Mouse (Mus musculus) myocyte (in vitro differentiated cells): ENCODE measurements around the gene Hyal3. TPM values are rescaled to one million over a fixed set of nuclear protein-coding genes. Genes with fewer than 3 reads are reported as not detected.

ENCODE experiments used
- H3K27me3 ChIP-seq: one replicate; pipeline ENCODE4 v1.6.1; 2011; ENCODE audit not compliant: control insufficient read depth, insufficient read depth, insufficient read length
- H3K36me3 ChIP-seq: one replicate; pipeline ENCODE4 v1.6.1; 2011; ENCODE audit not compliant: control insufficient read depth, insufficient read depth
- H3K4me2 ChIP-seq: one replicate; pipeline ENCODE4 v1.6.1; 2011; ENCODE audit warnings: low read depth, control low read depth
- H3K4me3 ChIP-seq: one replicate; pipeline ENCODE4 v1.5.1; 2011; ENCODE audit warnings: mild to moderate bottlenecking, control low read depth, moderate library complexity
- H3K79me2 ChIP-seq: one replicate; pipeline ENCODE4 v1.6.1; 2011; ENCODE audit not compliant: control insufficient read depth, insufficient read depth
- H3ac ChIP-seq: one replicate; pipeline ENCODE4 v1.6.1; 2011; ENCODE audit not compliant: control insufficient read depth, insufficient read length
- CEBPB ChIP-seq: IDR thresholded peaks from 2 replicates; pipeline ENCODE4 v1.6.1; 2011; ENCODE audit warnings: mild to moderate bottlenecking, moderate library complexity; ENCODE audit not compliant: poor library complexity, insufficient read depth, severe bottlenecking
- E2F4 ChIP-seq: IDR thresholded peaks from one replicate; pipeline ENCODE4 v1.6.1; 2011; ENCODE audit warnings: mild to moderate bottlenecking, control low read depth, moderate library complexity; ENCODE audit not compliant: insufficient read depth
- MAX ChIP-seq: IDR thresholded peaks from one replicate; pipeline ENCODE4 v1.6.1; 2011; ENCODE audit warnings: low read depth, mild to moderate bottlenecking, control low read depth
- MYOD1 ChIP-seq, 3 experiments: IDR thresholded peaks; one replicate each; pipeline ENCODE4 v1.6.1; 2011; ENCODE audit warnings: control low read depth in 2 of 3, low read depth in 2 of 3, mild to moderate bottlenecking in 2 of 3, moderate library complexity in 1 of 3; ENCODE audit not compliant: insufficient read length in 2 of 3, control insufficient read depth in 1 of 3
- MYOG ChIP-seq, 3 experiments: IDR thresholded peaks; one replicate each; pipeline ENCODE4 v1.6.1; 2011; ENCODE audit warnings: control low read depth in 2 of 3, low read depth in 2 of 3, mild to moderate bottlenecking in 2 of 3; ENCODE audit not compliant: insufficient read length in 2 of 3, control insufficient read depth in 1 of 3, insufficient read depth in 1 of 3
- POLR2A ChIP-seq: IDR thresholded peaks from one replicate; pipeline ENCODE4 v1.6.1; 2011; ENCODE audit warnings: low read depth, mild to moderate bottlenecking, control low read depth, moderate library complexity; ENCODE audit not compliant: insufficient read length
- POLR2AphosphoS2 ChIP-seq: IDR thresholded peaks from one replicate; pipeline ENCODE4 v1.6.1; 2011; ENCODE audit warnings: low read depth, control low read depth; ENCODE audit not compliant: insufficient read length
- REST ChIP-seq: IDR thresholded peaks from one replicate; pipeline ENCODE4 v1.6.1; 2011; ENCODE audit warnings: mild to moderate bottlenecking, control low read depth, moderate library complexity; ENCODE audit not compliant: insufficient read depth, insufficient read length
- SRF ChIP-seq: IDR thresholded peaks from one replicate; pipeline ENCODE4 v1.6.1; 2011; ENCODE audit warnings: low read depth; ENCODE audit not compliant: control insufficient read depth, insufficient read length
- TCF12 ChIP-seq: IDR thresholded peaks from one replicate; pipeline ENCODE4 v1.6.1; 2011; ENCODE audit warnings: mild to moderate bottlenecking, control low read depth; ENCODE audit not compliant: poor library complexity, insufficient read depth, severe bottlenecking
- TCF3 ChIP-seq: IDR thresholded peaks from one replicate; pipeline ENCODE4 v1.6.1; 2011; ENCODE audit warnings: low read depth, control low read depth; ENCODE audit not compliant: insufficient read length
- USF1 ChIP-seq: IDR thresholded peaks from one replicate; pipeline ENCODE4 v1.6.1; 2011; ENCODE audit warnings: low read depth, mild to moderate bottlenecking, control low read depth, moderate library complexity
- polyA plus RNA-seq: library from polyadenylated mRNA; unstranded; fragments of >200 nt; fragmentation: generic; extraction: Trizol; gene quantifications from one replicate; pipeline ENCODE4 v1.2.1, GENCODE M21; 2012; ENCODE audit warnings: missing spikeins

Gene Hyal3
- polyA plus RNA-seq, 1 experiment: 0.43 TPM

DNA sequence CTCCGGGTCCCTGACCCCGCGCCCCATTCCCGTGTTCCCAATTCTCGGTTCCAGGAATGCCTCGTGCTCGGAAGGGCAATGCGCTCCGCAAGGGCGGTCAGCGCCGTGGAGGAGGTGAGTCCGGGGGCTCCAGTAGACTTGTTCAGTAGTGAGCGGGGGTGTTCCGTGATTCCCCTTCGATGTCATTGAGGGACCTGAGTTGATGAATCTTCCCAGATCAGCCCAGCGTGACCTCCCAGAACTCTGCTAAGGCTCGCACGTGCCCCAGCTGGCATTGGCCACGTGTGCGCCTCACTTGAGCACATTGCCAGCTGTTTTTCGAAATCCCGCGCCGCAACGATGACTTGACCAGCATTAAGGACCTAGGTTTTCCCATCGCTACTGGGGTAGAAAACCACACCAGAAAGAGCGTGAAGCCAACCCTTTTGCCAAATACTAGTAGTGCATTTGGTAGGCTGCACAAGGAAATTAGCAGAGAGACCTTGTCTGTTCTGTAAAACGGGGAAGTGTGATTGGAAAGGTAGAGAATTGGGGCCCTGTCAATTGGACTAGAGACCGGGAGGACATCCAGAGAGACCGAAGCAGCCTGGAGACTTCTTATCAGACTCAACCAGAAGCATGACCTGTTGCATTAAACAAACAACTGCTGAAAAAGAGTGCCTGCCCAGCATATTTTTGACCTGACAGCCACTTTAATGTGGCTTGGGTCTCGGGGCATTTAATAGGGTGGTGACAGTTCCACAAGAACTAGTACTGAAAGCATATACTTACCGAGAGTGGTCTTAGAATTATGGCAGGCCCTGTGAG lies 7.4 kb downstream of the Hyal3 start:
- peak overlapping the region; percentile 53 for H3K4me3 ChIP-seq
- peak overlapping the region; percentile 88 for H3K4me2 ChIP-seq
- TF ChIP-seq TCF3 (no peak), TCF12 (no peak), SRF (no peak), CEBPB (no peak), MYOG (IDR thresholded peaks at IDR 0.05; ENCODE audit: control insufficient read depth in 1 of 3, insufficient read depth in 1 of 3, insufficient read length in 2 of 3, low read depth in 2 of 3) (peak in 2 of 3 experiments; percentile 15 to 69), MAX (peak; percentile 91), E2F4 (peak; percentile 91), REST (no peak), POLR2A (no peak), USF1 (peak; percentile 35), MYOD1 (IDR thresholded peaks at IDR 0.05; ENCODE audit: control insufficient read depth in 1 of 3, insufficient read length in 2 of 3, low read depth in 2 of 3) (peak in 1 of 3 experiments; percentile 36), POLR2AphosphoS2 (no peak)
- no peaks in the 10 kb centered on the region for H3K36me3 ChIP-seq
- H3K27me3 ChIP-seq: no peaks in the 10 kb centered on the region
- peak overlapping the region; percentile 48 for H3ac ChIP-seq
- H3K79me2 ChIP-seq: peaks cover 14% of the 10 kb centered on the region

DNA sequence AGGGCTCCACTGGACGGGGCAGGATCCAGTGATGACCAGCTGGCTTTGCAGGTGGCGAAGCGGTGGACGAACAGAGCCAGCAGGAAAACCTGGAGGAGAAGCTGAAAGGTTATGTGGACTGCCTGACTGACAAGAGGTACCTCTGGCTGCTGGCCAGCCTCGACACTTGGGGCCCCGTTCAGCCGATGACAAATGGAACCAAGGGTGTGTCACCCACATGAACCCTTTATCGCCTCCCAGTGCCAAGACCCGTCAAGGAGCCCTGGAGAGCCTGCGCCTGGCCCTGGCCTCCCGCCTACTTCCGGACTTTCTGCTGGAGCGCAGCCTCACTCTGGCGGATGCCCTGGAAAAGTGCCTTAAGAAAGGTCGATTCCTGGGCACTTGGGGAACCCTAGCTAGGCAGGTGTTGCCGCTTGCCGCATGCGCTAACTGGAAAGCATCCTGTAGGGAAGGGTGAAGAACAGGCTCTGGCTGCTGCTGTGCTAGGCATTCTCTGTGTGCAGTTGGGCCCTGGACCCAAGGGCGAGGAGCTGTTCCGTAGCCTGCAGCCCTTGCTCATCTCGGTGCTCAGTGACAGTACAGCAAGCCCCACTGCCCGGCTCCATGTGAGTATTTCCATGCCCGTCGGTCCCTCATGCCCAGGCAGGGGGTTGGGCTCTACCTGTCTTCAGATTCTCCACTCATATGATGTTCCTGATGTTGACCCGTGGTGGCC lies 9.6 kb downstream of the Hyal3 start:
- H3K4me2 ChIP-seq: no peak overlapping the region
- H3K36me3 ChIP-seq: peaks cover 4% of the 10 kb centered on the region
- no peak for TF ChIP-seq TCF3
- TF ChIP-seq CEBPB: no peak
- no peak for TF ChIP-seq USF1
- TF ChIP-seq SRF: no peak
- TF ChIP-seq MAX: no peak
- no peak for TF ChIP-seq REST
- TF ChIP-seq MYOD1 (IDR thresholded peaks at IDR 0.05; ENCODE audit: control insufficient read depth in 1 of 3, insufficient read length in 2 of 3, low read depth in 2 of 3): no peak
- TF ChIP-seq POLR2AphosphoS2: no peak
- H3K27me3 ChIP-seq: no peaks in the 10 kb centered on the region
- no peak overlapping the region for H3K4me3 ChIP-seq
- no peak overlapping the region for H3ac ChIP-seq
- peaks cover 14% of the 10 kb centered on the region for H3K79me2 ChIP-seq

DNA sequence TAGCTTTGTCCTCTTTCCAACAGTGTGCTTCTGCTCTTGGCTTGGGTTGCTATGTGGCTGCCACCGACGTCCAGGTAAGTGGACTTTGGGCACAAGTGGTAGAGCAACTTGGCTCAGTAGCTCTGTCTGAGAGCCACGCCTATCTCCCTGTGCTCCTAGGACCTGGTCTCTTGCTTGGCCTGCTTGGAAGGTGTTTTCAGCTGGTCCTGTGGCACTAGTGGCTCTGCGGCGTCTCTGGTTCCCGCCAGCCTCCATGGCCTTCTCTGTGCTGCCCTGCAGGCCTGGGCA lies 10.1 kb downstream of the Hyal3 start:
- no peak overlapping the region for H3K4me3 ChIP-seq
- H3ac ChIP-seq: no peak overlapping the region
- TF ChIP-seq MYOG (IDR thresholded peaks at IDR 0.05; ENCODE audit: control insufficient read depth in 1 of 3, insufficient read depth in 1 of 3, insufficient read length in 2 of 3, low read depth in 2 of 3) (no peak), MAX (no peak), USF1 (no peak), POLR2A (no peak), CEBPB (no peak), SRF (no peak), TCF12 (no peak), E2F4 (no peak), TCF3 (no peak), POLR2AphosphoS2 (no peak), MYOD1 (IDR thresholded peaks at IDR 0.05; ENCODE audit: control insufficient read depth in 1 of 3, insufficient read length in 2 of 3, low read depth in 2 of 3) (no peak), REST (no peak)
- H3K36me3 ChIP-seq: peaks cover 4% of the 10 kb centered on the region
- no peaks in the 10 kb centered on the region for H3K27me3 ChIP-seq
- peaks cover 14% of the 10 kb centered on the region for H3K79me2 ChIP-seq
- no peak overlapping the region for H3K4me2 ChIP-seq

DNA sequence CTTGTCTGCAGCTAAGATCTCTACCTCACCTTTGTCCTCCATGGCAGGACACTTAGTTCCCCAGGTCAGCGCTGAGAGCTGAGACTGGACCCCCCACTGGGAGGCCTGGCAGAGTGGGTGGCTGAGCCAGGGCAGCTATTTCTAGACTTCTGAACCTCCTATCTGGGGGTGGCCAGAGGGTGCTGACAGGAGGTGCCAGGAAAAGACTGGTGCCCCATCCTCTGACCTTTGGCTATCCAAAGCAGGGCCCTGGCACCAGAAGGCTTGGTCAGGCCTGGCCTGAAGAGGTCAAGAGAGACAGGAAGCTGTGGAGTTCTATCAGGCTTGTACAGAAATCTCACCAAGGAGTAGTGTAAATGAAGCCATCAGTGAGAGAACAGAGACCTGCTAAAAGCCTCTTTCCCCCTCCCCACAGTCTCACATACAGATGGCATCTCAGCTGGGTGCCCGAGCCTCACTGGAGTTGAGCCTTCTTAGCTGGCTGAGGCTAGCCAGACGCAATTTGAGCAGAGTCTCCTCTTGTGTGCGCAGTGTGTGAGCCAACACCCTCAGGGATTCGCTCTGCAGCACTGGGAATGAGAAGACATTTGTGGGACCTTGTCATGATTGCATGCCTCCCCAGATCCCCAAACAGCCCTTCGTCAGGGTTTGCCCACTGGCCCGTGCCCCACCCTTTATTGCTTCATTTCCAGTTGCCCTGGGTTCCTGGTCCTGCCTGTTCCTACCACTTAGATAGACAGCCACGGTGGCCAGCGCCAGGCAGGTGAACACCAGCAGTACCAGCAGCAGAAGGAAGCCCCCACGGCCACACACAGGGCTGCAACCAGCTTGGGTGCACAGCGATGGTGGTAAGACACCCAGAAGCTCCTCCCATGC lies 12.7 kb downstream of the Hyal3 start:
- Histone ChIP-seq H3K4me2 (no peak overlapping the region), H3K4me3 (no peak overlapping the region), H3K79me2 (peaks cover 8% of the 10 kb centered on the region), H3ac (no peak overlapping the region), H3K27me3 (no peaks in the 10 kb centered on the region), H3K36me3 (peaks cover 4% of the 10 kb centered on the region)
- TF ChIP-seq POLR2AphosphoS2 (no peak), CEBPB (no peak), SRF (no peak), E2F4 (no peak), REST (no peak), MAX (no peak), POLR2A (no peak), TCF12 (no peak), MYOD1 (IDR thresholded peaks at IDR 0.05; ENCODE audit: control insufficient read depth in 1 of 3, insufficient read length in 2 of 3, low read depth in 2 of 3) (no peak), TCF3 (no peak), USF1 (no peak), MYOG (IDR thresholded peaks at IDR 0.05; ENCODE audit: control insufficient read depth in 1 of 3, insufficient read depth in 1 of 3, insufficient read length in 2 of 3, low read depth in 2 of 3) (no peak)
